Mouse (Mus musculus) CH12.LX (cell line): Measurements from ENCODE around the gene Skap1. TPM values are rescaled to one million over a fixed set of nuclear protein-coding genes. Genes with fewer than 3 reads are reported as not detected.

Source experiments
- DNase-seq: peaks from one replicate; pipeline ENCODE4 v3.0.0-alpha.2; 2013; ENCODE audit errors: extremely low read depth
- H3K27ac ChIP-seq: 2 replicates; pipeline ENCODE4 v1.5.1; 2012; ENCODE audit warnings: low read depth, mild to moderate bottlenecking, control low read depth, moderate library complexity; ENCODE audit not compliant: insufficient read depth
- H3K27me3 ChIP-seq: replicated peaks from 2 replicates; pipeline ENCODE3; 2012; ENCODE audit warnings: inconsistent platforms
- H3K36me3 ChIP-seq, 2 experiments: replicated peaks in 1 of 2; 2 replicates each; pipeline versions ENCODE3 to v1.6.1; 2012; ENCODE audit warnings: inconsistent platforms in 1 of 2, low read length in 1 of 2, mild to moderate bottlenecking in 1 of 2, mixed read lengths in 1 of 2, moderate library complexity in 1 of 2; ENCODE audit not compliant: control insufficient read depth in 1 of 2, insufficient read depth in 1 of 2
- H3K4me1 ChIP-seq, 2 experiments: 2 replicates each; pipeline ENCODE4 v1.6.1; 2012; ENCODE audit warnings: inconsistent platforms in 1 of 2, moderate library complexity in 1 of 2; ENCODE audit not compliant: insufficient read depth in 2 of 2, control insufficient read depth in 1 of 2
- H3K4me2 ChIP-seq: 2 replicates; pipeline ENCODE4 v1.6.1; 2012; ENCODE audit warnings: low read depth, mild to moderate bottlenecking, control low read depth; ENCODE audit not compliant: poor library complexity, insufficient read depth, severe bottlenecking
- H3K4me3 ChIP-seq, 3 experiments: fragments of 150-350 bp in 1 of 3; sonication (generic) in 1 of 3; replicated peaks in 1 of 3; 2 replicates each; pipeline versions ENCODE3 to v1.5.1; 2011 to 2012; ENCODE audit warnings: low read depth in 2 of 3, low read length in 2 of 3, mild to moderate bottlenecking in 2 of 3, moderate library complexity in 2 of 3, control low read depth in 1 of 3, improper control_type of control experiment in 1 of 3, inconsistent platforms in 1 of 3, mixed read lengths in 1 of 3; ENCODE audit not compliant: poor library complexity in 1 of 3
- H3K79me2 ChIP-seq: replicated peaks from 2 replicates; pipeline ENCODE4 v1.6.1; 2012; ENCODE audit warnings: mild to moderate bottlenecking, moderate library complexity; ENCODE audit not compliant: control insufficient read depth, poor library complexity, insufficient read depth, severe bottlenecking; ENCODE audit errors: extremely low read depth
- H3K9ac ChIP-seq: 2 replicates; pipeline ENCODE4 v1.6.1; 2012; ENCODE audit warnings: low read depth, mild to moderate bottlenecking, control low read depth, moderate library complexity; ENCODE audit not compliant: insufficient read depth
- H3K9me3 ChIP-seq: replicated peaks from 2 replicates; pipeline ENCODE3; 2012; ENCODE audit warnings: low read length, inconsistent platforms, mixed read lengths
- CHD2 ChIP-seq: IDR thresholded peaks from 2 replicates; pipeline ENCODE4 v1.6.1; 2011; ENCODE audit warnings: low read length, improper control_type of control experiment
- CTCF ChIP-seq, 2 experiments: IDR thresholded peaks in 1 of 2; conservative IDR thresholded peaks in 1 of 2; 2 replicates each; pipeline ENCODE4 v1.5.1; 2011 to 2012; ENCODE audit warnings: low read depth in 2 of 2, low read length in 2 of 2, improper control_type of control experiment in 1 of 2, inconsistent platforms in 1 of 2, mild to moderate bottlenecking in 1 of 2, moderate library complexity in 1 of 2
- EP300 ChIP-seq: IDR thresholded peaks from 2 replicates; pipeline ENCODE4 v1.6.1; 2011; ENCODE audit warnings: low read length, improper control_type of control experiment
- ETS1 ChIP-seq: conservative IDR thresholded peaks from 2 replicates; pipeline ENCODE4 v1.6.1; 2012; ENCODE audit warnings: low read depth, mild to moderate bottlenecking, inconsistent platforms, low read length, improper control_type of control experiment, moderate library complexity
- HCFC1 ChIP-seq: IDR thresholded peaks from 2 replicates; pipeline ENCODE4 v1.6.1; 2012; ENCODE audit warnings: low read depth, mild to moderate bottlenecking, inconsistent platforms, low read length, improper control_type of control experiment
- JUND ChIP-seq: conservative IDR thresholded peaks from 2 replicates; pipeline ENCODE4 v1.6.1; 2011; ENCODE audit warnings: low read depth, low read length, improper control_type of control experiment
- KAT2A ChIP-seq: IDR thresholded peaks from 2 replicates; pipeline ENCODE4 v1.6.1; 2012; ENCODE audit warnings: low read length, improper control_type of control experiment, inconsistent platforms; ENCODE audit not compliant: insufficient replicate concordance
- MAFK ChIP-seq: IDR thresholded peaks from 2 replicates; pipeline ENCODE4 v1.6.1; 2011; ENCODE audit warnings: low read length, improper control_type of control experiment; ENCODE audit not compliant: insufficient replicate concordance
- MAZ ChIP-seq: IDR thresholded peaks from 2 replicates; pipeline ENCODE4 v1.6.1; 2012; ENCODE audit warnings: low read depth, mild to moderate bottlenecking, inconsistent platforms, low read length, improper control_type of control experiment, moderate library complexity
- MEF2A ChIP-seq: IDR thresholded peaks from 2 replicates; pipeline ENCODE4 v1.6.1; 2014; ENCODE audit warnings: low read depth, mild to moderate bottlenecking, inconsistent platforms, low read length, improper control_type of control experiment, borderline replicate concordance
- NRF1 ChIP-seq: IDR thresholded peaks from 2 replicates; pipeline ENCODE4 v1.6.1; 2014; ENCODE audit warnings: low read depth, mild to moderate bottlenecking, inconsistent platforms, low read length, improper control_type of control experiment, moderate library complexity
- PAX5 ChIP-seq: IDR thresholded peaks from 2 replicates; pipeline ENCODE4 v1.6.1; 2012; ENCODE audit warnings: low read length, inconsistent platforms, mixed read lengths
- RAD21 ChIP-seq: IDR thresholded peaks from 2 replicates; pipeline ENCODE4 v1.6.1; 2011; ENCODE audit warnings: low read depth, mild to moderate bottlenecking, low read length, improper control_type of control experiment, moderate library complexity
- RCOR1 ChIP-seq: conservative IDR thresholded peaks from 2 replicates; pipeline ENCODE4 v1.6.1; 2012; ENCODE audit warnings: low read depth, mild to moderate bottlenecking, inconsistent platforms, low read length, improper control_type of control experiment
- SIN3A ChIP-seq: IDR thresholded peaks from 2 replicates; pipeline ENCODE4 v1.6.1; 2012; ENCODE audit warnings: low read length, improper control_type of control experiment, inconsistent platforms
- TBP ChIP-seq: conservative IDR thresholded peaks from 2 replicates; pipeline ENCODE4 v1.6.1; 2011; ENCODE audit warnings: low read depth, low read length, improper control_type of control experiment
- TCF12 ChIP-seq: IDR thresholded peaks from 2 replicates; pipeline ENCODE4 v1.6.1; 2014; ENCODE audit warnings: low read depth, mild to moderate bottlenecking, inconsistent platforms, low read length, improper control_type of control experiment
- USF1 ChIP-seq: IDR thresholded peaks from 2 replicates; pipeline ENCODE4 v1.6.1; 2014; ENCODE audit warnings: low read depth, mild to moderate bottlenecking, inconsistent platforms, low read length, improper control_type of control experiment
- ZC3H11A ChIP-seq: IDR thresholded peaks from 2 replicates; pipeline ENCODE4 v1.6.1; 2012; ENCODE audit warnings: low read depth, mild to moderate bottlenecking, inconsistent platforms, low read length, improper control_type of control experiment
- ZKSCAN1 ChIP-seq: IDR thresholded peaks from 2 replicates; pipeline ENCODE4 v1.6.1; 2012; ENCODE audit warnings: low read depth, inconsistent platforms, low read length, improper control_type of control experiment, borderline replicate concordance
- dilution Hi-C: fragments of 300-500 bp; cut with MboI; formaldehyde crosslinking; loops from 2 replicates; pipeline ENCODE4 v1.14.3; 2020; ENCODE audit warnings: low sequenced_read_pairs; ENCODE audit not compliant: extremely low pct_unique_long_range_greater_than_20kb, extremely low pct_ligation_motif_present
- in situ Hi-C: fragments of 300-500 bp; cut with MboI; formaldehyde crosslinking; loops from 3 replicates; pipeline ENCODE4 v1.14.3; 2019; ENCODE audit warnings: low sequenced_read_pairs, low pct_ligation_motif_present, low pct_unique_long_range_greater_than_20kb, mixed read lengths
- polyA plus RNA-seq: library from polyadenylated mRNA; unstranded; fragments of >175 nt; gene quantifications from 2 replicates; pipeline ENCODE4 v1.2.1, GENCODE M21; 2012; ENCODE audit warnings: low read depth; ENCODE audit not compliant: insufficient read length
- total RNA-seq, 2 experiments: library from RNA; depleted of rRNA; stranded (reverse); fragments of 300-350 nt in 1 of 2; fragments of >200 nt in 1 of 2; gene quantifications; 2 replicates each; pipeline ENCODE4 v1.2.3; 2012 to 2014

Skap1 gene
- total and polyA plus RNA-seq, 3 experiments = not detected

- Histone ChIP-seq H3K4me3 (no peak overlapping the region), H3K9me3 (no peaks in the 10 kb centered on the region), H3K27ac (no peak overlapping the region), H3K4me1 (peaks cover 0 to 2% of the 10 kb centered on the region in 2 experiments; a peak in 1 of 4 replicates), H3K9ac (no peak overlapping the region), H3K36me3 (no peaks in the 10 kb centered on the region), H3K79me2 (no peaks in the 10 kb centered on the region), H3K4me2 (no peak overlapping the region), H3K27me3 (peaks cover 45% of the 10 kb centered on the region)
- TF ChIP-seq ZC3H11A (no peak), CHD2 (no peak), MEF2A (no peak), MAFK (no peak), ZKSCAN1 (no peak), CTCF (conservative IDR thresholded peaks at IDR 0.05 in 1 of 2, IDR thresholded peaks at IDR 0.05 in 1 of 2; ENCODE audit: low read depth in 2 of 2, low read length in 2 of 2) (no peak), TCF12 (no peak), USF1 (no peak), EP300 (no peak)
- in situ Hi-C loops (no loop called here), dilution Hi-C loops (no loop called here)
- DNase-seq = no peak
Measured at GRCm38 (mm10) chr11:96743000-96743399, 278.6 kb downstream of the Skap1 start.

DNA sequence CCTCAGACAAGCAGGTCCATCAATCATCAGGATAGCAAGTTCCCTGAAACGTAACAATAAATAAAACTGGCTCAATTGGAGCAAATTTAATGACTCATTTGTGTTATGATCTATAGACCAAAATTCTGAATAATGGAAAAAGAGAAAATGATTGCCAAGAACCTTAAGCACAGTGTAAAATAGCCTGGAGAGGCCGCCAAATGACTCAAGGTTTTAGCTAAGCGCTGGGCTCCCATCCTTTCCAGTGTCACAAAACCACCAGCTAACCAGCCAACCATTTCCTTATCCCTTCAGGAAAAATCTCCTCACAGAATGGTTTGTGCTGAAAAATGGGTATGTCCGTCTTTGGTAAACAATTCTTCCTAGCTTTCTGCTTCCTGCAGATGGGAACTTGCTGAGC is 279.5 kb downstream of the Skap1 start:
- dilution Hi-C loops (no loop called here), in situ Hi-C loops (no loop called here)
- no peak overlapping the region for H3K4me3 ChIP-seq
- no peak overlapping the region for H3K9ac ChIP-seq
- H3K27me3 ChIP-seq = peaks cover 42% of the 10 kb centered on the region
- H3K9me3 ChIP-seq = no peaks in the 10 kb centered on the region
- no peak for DNase-seq
- H3K36me3 ChIP-seq = no peaks in the 10 kb centered on the region
- H3K27ac ChIP-seq = no peak overlapping the region
- no peaks in the 10 kb centered on the region for H3K79me2 ChIP-seq
- TF ChIP-seq MEF2A (no peak), ZC3H11A (no peak), ETS1 (no peak), NRF1 (no peak), ZKSCAN1 (no peak), KAT2A (no peak)
- no peak overlapping the region for H3K4me2 ChIP-seq
- no peaks in the 10 kb centered on the region; a peak in 1 of 4 replicates for H3K4me1 ChIP-seq

- Histone ChIP-seq H3K36me3 (no peaks in the 10 kb centered on the region), H3K4me2 (peak overlapping the region; percentile 17; the same call in 1 of the 2 replicates), H3K79me2 (no peaks in the 10 kb centered on the region), H3K27me3 (peaks cover 43% of the 10 kb centered on the region), H3K9me3 (no peaks in the 10 kb centered on the region), H3K9ac (no peak overlapping the region), H3K4me3 (no peak overlapping the region), H3K4me1 (no peaks in the 10 kb centered on the region), H3K27ac (no peak overlapping the region)
- in situ Hi-C loops = no loop called here
- TF ChIP-seq EP300 (no peak), MAFK (no peak), SIN3A (no peak), RAD21 (no peak), JUND (no peak), ETS1 (no peak), MAZ (no peak), TBP (no peak), HCFC1 (no peak), PAX5 (no peak), RCOR1 (no peak)
- no peak for DNase-seq
- dilution Hi-C loops = no loop called here
Measured at GRCm38 (mm10) chr11:96746648-96747047, 282.3 kb downstream of the Skap1 start.
